Mouse (Mus musculus) brain, adult 2 months (tissue): ENCODE results near the gene Rap1gap2.
A peak's percentile ranks its signal among the peaks of the same experiment; 100 is the strongest.

Source experiments
- DNase-seq: peaks from one replicate; pipeline ENCODE4 v3.0.0; 2011; ENCODE audit warnings: low read depth, low spot score

Gene Rap1gap2

DNA sequence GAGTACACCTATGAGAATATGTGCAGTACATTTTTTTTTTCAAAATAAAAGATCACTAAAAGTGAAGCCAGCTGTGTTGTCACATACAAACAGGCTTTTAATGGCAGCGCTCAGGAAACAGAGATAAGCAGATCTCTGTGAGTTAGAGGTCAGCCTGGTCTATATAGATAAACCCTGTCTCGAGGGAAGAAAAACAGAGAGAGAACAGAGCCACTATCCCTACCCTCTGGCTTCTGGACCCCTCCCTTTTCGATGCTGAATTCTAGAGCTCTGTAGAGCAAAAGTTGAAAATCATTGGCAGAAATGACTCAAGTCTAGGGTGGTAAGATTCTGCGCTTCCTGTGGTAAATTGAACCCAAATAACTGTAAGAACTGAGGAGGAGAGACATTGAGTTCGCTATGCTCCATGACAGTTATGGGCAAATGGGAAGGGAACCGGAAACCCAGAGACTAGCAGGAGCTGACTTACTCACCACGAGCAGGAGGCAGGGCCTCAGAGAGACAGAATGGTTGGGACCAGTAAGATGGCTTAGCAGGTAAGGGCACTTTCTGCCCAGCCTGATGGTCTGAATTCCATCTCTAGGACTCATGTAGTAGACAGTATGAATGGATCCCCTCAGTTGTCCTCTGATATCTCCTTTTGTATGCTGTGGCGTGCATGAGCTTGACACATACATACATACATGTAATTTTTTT lies 11.4 kb upstream of the Rap1gap2 start:
- no peak for DNase-seq

DNA sequence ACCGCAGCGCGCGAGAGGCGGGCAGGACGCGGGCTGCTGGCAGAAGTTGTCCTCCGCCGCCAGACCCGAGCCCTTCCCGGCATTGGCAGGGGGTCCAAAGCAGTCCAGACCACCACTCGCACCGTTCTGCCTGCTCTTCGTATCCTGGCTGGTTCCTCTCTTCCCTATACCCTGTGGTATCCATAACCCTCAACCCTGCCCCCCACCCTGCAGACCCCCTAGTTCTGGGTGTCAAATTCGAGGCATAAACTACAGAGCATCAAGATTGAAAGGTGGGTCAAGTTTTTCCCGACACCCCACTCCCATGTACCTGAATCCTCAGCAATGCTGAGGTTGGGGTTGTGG lies 9.2 kb upstream of the Rap1gap2 start:
- DNase-seq = no peak

DNA sequence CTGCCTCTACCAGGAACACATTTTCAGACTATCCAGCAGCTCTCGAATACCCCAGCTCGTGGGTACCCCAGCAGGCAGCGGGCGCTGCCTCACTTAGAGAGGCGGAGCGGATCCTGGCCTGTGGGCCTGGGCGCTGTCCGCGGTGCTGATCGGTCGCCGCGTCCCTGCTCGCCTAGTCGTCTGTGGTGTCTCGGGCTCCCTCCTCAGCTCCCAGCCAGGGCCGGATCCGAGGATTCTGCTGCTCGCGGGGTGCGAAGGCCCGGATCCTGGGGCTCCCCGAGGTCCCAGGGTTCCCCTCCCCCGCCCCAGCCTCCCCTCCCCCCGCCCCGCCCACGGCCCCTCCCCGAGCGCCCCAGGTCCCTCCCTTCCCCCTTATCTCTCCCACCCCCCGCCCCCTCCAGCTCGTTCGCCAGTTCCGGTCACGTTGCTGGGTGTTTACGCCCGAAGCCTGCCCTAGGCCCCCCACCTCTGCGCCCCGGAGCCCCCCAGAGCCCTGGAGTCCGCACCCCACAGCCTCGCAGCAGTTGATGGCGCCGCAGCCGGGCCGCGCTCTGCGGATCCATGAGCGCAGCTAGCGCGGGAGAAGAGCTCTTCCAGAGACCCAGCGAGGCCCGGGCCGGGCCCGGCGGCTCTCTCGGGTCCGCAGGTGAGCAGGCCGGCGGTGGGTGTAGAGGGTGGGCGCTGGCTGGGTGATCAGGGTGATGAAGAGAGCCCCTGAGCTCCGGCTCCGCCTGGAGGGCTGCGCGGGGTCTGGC lies 8.7 kb upstream of the Rap1gap2 start, which contains the start of gene Ccdc92b:
Gene Ccdc92b, plus strand, starts transcription at position 405 of the 755 bp plus-strand sequence.
- peak; percentile 75 for DNase-seq

DNA sequence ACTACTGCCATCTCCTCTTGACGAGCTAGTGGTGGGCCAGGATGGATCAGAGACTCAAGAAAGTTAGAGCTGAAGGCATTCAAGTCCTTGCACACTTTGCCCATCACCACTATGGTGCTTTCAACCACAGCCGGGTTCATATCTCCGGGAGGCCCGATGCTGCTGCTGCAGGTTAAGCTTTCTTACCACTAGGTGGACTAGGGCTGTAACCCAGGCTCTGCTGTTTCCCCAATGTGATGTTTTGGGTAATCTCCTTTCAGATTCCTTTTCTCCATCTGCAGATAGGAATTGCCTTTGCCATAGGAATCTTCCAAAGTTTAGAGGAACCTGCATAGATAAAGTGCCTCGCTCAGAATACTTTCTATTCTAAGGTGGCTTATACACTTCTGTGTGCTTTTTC lies 4.9 kb upstream of the Rap1gap2 start:
- DNase-seq = no peak

DNA sequence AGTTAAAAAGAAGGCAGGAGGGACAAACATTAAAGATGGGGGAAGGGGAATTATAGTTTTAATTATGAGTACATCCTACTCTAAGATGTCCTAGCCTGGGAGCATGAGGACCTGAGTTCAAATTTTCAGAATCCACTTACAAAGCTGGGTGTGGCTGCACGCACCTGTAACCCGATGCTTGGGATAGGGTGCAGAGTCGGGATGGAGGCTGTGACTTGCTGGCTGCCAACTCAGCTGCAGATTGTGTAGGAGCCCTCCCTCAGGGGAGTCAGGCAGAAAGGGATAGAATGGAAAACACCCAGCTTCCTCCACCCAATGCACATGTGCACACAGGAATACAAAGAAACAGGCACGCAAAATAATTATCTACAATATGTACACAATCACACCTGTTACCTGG lies 2.7 kb upstream of the Rap1gap2 start:
- DNase-seq = no peak

DNA sequence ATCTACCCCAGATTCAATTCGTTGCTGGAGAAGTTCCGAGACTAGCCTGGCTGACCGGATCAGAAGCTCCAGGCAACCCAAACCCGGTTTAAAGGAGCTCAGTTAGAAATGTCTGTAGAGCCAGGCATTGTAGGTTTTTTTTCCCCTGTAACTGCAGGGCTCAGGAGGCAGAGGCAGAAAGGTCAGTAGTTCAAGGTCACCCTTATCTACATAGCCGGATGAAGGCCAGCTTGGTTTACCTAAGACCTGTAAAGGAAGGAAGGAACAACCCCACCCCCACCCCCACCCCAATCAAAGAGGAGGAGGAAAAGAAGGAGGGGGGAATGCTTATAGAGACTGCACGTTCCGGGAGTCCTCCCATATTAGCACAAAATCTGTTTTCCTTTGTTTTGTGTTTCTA lies 722 bp upstream of the Rap1gap2 start:
- DNase-seq = no peak

DNA sequence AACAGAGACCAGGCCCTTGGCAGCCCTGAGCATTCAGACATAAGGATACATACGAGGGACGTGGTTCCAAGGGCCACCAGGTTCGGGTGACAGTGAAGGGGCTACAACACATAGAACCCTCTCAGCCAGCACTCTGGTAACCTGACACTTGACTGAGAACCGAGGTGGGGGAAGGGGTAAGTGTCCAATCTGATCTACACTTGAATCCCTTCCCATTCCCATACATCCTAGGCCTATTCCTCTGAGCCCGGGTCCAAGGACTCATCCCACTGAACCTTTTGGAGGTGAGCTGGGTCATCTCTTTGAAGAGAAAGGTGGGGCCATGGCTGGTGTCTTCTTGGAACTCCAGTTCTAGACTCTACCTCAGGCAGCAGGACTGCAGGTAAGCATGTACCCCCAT lies 647 bp downstream of the Rap1gap2 start:
- no peak for DNase-seq

DNA sequence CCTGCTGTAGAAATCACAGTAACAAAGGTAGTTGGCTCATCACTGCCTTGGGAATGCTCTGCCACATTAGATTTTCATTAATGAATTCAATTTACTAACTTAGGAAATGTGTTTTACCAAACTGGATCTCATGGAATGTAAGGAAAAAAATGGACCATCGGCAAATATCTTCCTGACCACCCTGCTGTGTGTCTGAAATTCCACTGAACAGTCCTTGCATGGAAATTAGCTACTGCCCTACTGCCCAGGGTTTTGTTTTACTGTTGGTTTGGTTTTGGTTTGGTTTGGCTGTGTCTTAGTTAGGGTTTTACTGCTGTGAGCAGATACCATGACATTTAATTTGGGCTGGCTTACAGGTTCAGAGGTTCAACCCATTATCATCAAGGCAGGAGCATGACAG lies 8.4 kb downstream of the Rap1gap2 start:
- DNase-seq = no peak

DNA sequence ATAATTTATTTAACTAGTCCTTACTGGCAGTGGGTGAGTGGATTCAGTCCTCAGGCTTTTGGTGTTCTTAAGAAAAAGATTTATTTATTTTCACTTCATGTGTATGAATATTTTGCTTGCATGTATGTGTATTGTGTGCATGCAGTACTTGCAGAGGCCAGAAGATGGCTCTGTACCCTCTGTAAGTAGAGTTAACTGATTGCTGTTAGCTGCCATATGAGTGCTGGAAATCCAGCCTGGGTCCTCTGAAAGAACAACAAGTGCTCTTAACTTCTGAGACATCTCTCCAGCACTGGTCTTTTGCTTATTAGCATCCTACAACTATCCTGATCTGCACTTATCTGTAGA lies 12.8 kb downstream of the Rap1gap2 start:
- no peak for DNase-seq

DNA sequence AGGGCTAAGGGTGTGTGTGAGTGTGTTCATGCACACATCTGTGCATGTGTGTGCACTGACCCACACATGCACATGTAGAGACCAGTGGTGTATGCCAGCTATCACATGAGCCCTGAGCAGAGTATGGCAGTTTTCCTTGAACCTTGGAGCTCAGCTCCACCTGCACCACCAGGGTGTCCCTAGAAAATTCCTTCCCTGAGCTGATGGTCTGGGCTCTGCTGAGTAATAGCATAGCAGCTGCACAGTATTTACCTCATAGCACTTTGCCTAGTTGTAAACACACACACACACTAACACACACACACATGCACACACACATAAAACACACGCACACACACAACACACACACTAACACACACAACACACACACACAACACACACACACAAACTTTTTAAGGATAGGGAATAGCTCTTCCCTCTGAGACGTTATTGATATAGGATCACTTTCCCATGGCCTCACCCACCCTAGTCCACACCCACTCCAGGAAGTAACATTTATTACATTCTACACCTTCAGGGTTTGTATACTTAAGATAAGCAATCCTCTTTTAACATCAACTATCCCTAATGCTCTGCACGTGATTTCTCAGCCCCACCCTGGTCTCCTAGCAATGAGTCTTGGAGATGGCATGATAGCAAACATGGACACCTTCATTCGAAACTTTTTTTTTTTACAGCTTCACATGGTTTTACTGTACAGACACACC lies 13.3 kb downstream of the Rap1gap2 start:
- DNase-seq = no peak

DNA sequence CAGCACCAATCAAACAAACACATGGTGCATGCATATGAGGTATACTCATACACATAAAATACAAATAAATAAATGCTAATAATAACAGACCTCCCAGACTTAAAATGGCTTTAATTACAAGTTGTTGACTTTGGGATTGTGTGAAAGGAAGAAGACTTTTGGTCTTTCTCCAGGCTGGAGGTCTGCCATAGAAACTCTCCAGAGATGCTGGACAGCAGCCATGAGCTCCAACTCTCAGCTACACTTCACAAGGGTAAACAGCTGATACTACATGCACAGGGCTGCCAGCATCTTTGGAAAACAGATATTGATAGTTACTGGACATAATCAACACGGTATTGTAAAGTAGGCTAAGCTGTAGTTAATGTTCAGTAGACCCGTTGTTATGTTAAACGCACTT lies 18.5 kb downstream of the Rap1gap2 start:
- DNase-seq = no peak

DNA sequence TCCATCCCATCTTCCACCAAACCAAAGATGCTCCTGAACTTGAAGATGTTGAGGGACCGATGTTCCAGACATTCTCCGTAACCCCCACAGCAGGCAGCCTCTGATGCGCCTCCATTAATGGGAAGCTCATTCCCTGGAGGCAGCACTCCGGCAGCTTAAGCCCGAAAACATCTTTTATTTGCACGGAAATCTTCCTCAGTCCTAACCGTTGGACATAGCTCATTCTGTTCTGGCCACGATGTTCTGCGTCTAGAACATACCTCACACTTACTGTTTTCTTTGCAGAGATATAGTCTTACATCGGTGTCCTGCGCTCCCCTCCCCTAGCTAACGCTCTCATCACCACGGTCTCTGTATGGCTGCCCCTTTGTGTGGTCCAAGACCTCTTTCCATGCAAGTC lies 20.0 kb downstream of the Rap1gap2 start:
- peak; percentile 21 for DNase-seq

DNA sequence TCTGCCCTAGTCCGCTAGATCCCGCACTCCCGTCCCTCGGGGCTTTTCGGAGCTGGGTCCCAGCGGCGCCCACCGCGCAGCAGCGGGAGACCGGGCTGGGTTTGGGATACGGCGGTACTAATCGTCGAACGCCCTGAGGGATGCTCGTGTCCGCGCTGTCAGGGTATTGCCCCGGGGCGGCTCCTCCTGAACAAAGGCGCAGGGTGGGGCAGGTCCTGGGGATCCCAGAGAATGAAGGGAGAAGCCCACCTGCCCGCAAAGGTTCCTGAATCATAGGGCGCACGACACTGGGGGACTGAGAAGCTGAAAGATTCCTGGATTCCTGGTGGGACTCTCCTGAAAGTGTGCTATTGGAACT lies 20.5 kb downstream of the Rap1gap2 start:
- DNase-seq = no peak

DNA sequence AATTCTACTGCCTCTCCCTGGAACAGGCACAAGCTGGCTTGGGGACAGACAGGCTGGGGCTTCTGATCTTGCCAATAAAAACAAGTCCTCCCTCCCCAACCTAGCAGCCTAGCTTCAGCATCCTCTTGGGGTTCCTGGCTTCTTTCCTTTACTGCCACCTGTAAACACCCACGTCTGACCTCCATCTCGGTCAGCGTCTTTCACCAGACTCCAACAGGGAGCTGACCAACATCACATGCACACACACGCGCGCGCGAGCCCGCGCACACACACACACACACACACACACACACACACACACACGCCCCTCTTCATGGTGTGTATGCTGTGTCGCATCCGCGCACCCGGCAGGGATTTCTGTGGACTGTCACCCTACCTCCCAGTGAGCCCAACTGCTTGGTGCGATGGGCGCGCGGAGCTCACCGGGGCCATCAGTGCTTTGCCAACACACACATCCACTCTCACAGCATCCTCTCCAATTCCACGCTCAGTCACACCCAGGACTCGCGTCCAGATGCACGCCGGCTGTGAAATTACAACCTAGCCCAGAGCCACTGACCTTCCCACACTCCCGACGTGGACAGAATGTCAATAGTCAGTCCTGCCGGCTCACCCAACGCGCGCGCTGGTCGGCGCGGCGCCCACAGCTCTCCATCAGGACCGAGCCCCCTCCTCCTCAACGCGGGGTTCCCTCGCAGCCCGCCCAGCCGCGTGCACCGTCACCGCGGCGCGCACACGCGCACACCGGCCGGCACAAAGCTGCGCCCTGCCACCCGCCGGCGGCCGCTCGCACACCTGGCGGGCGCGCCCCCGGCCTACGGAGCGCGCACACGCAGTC lies 21.1 kb downstream of the Rap1gap2 start:
- DNase-seq = peak; percentile 93

DNA sequence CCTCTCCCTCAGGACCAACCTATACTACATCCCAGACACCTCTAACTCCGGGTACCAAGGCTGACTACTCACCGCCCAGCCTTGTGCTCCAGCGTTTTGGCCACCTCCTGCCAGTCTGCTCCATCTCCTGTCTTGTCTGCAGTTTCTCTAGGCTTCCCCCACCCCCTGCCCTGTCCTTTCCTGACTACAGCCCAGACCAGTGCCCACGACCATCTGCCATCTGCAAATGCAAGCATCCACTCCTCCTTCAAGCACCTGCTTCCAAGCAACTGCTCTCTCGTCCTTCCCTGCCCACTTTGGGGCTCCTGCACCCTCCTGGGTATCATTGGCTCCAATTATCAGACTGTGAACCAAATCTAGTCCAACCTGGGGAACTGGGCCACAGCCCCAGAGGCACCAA lies 24.3 kb downstream of the Rap1gap2 start:
- peak; percentile 92 for DNase-seq

DNA sequence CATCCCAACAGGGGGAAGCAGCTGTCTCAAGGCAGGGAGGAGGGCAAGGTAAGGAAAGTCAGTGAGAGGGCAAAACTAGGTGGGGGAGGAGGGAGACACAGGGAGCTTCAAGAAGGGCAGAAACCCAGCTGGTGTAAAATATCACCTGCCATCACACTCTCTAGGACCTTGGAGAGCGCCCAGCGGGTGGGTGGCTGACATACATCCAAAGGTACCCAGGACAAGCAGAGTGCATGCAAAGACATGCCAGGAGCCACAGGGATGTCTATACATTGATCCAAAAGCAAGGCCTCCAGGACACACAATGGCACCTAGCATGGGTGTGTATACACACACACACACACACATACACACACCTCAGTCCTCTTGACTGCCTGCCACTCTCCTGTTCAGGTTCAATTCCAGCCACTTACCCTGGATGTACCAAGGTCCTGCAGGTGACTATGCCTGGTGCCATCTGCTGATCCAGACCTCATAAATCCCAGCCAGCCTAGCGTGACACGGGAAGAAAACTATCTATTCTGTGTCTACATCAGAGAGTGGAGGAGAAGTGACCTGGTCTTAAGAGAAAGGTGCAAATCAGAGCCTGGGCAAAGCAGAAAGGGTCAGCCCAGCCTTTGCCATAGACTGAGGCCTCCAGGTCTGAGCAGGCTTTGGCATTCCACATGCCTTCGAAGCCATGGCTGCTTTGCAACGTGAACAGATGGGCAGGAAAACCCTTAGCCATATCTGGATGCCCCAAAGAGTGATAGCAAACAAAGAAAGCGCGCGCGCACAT lies 25.6 kb downstream of the Rap1gap2 start:
- DNase-seq = peak; percentile 55

DNA sequence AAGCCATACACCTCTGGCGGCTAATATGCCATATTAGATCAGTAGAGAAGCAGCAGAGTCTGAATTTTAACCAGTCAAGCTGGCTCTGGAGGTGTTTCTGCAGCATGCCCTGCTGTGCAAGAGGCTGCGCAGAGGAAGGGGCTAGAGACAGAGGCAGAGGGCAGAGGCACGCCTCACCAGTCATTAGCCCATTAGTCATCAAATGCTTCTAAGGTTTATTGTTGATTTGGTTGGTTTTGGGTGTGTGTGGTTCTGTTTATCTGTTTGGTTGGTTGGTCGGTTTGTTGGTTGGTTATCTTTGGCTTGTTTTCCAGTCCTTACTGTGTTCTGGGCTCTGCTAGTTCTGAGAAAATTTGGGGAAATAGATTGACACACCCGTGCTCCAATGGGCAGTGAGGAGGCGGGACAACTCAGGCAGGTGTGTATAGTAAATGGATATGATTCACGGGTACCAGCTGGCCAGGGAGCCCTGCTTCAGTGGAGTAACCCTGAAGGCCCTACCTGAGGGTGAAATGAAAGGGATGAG lies 26.8 kb downstream of the Rap1gap2 start:
- no peak for DNase-seq

DNA sequence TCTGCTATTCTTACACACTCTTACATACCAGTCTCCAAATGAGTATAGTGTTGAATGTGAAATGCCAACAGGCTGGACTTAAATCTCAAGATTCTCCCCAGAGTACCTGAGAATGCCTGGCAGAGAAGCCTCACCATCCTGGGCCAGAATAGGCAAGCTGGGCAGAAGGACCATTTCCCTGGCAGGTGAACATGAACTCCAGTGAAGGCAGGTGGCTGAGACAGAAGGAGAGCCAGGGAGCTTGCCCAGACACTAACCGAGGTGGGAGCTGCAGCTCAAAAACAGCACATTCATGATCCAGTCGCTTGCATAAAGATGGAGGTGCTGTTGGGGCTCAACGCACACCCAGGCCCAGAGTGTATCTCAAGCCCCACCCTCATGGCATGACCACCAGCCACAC lies 28.3 kb downstream of the Rap1gap2 start:
- peak; percentile 95 for DNase-seq

DNA sequence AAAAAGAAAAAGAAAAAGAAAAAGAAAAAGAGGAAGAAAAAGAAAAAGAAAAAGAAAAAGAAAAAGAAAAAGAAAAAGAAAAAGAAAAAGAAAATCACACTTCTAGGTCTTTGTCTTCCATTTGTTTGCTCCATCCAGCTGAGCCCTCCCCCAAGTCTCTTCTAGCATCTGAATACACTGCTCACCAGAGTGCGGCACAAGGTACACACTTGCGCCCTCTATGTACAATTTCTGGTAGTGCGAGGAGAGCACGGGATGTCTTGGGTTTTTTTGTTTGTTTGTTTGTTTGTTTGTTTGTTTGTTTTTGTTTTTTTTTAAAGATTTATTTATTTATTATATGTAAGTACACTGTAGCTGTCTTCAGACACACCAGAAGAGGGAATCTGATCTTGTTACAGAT lies 29.4 kb downstream of the Rap1gap2 start:
- DNase-seq = peak; percentile 26

DNA sequence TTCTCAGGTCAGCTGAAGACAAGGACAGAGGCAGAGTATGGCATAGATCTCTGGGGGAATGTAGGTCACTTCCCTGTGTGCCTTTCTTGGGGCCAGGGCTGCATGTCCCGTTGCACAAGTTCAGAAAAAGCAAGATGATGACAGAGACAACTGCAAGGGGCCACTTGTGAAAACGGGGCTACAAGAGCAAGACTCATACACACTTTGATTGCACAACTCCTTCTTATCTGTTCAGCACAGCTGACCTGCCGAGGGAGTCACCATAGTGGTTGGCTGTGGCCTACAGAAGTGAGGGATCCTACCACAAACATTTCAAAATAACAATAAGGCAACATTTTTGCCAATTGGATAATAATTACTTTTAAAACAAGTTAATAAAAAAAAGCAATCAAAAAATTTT lies 33.6 kb downstream of the Rap1gap2 start:
- no peak for DNase-seq

DNA sequence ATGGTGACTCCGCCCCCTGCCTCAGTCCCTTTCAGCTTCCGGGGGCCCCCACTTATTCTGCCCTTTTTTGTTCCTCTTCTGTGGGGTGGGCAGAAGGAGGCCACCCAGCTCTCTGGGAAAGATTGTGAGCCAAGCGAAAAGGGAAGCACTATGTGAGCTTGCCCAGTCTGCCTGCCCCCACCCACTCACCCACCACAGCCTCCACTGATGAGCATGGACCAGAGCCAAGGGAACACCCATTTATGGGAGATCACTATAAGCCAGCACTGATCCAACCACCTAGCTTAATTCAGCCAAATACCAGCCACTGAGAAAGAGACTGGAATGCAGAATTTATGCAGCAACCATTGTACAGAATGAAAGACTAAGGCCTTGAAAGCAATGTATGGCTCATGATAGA lies 34.8 kb downstream of the Rap1gap2 start:
- peak; percentile 74 for DNase-seq
